Mouse (Mus musculus): ENCODE data around the gene Cryba4.

Gene Cryba4

DNA sequence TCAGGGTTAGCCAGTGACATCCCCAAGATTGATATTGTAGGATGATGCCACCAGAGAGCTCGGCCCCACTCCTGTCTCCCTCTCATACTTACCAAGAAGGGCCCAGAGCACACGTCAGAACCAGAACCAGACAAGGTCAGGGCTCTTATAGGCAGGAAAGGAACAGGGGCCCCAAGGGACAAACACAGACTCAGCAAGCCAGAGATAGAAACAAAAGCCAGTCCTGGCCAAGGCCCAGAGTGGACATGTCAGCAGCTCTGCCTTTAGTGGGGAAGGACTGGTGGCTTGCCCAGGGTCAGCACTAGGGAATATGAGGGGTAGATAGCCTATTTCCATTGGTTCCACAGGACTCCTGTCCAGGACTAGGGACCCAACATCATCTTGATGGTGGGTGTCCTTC is at the start of gene Cryba4:
Gene Cryba4 (minus strand): TSS at position 119 of the 400 bp plus-strand sequence.
- no peak for DNase-seq (ENCODE audit: low spot score)

DNA sequence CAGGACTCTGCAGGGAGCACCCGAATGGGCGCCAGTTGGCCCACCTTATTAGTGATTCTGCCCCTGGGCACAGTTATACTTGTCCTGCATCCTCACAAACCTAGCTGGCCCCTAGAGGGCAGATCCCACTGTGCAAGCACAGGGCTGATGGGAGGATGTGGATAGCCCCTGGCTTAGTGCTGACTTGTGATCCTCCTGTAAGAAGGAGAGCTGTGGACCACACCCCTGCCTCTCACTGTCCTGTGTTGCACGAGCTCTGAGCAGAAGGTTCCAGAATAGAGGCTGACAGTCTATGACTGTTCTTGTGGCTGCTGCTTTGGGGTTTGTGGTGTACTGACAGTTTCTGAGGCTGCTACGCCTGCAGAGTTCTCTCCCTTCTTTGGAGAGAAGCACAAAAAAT is 49.4 kb upstream of the Cryba4 start:
- DNase-seq (ENCODE audit: low spot score), result no peak

DNA sequence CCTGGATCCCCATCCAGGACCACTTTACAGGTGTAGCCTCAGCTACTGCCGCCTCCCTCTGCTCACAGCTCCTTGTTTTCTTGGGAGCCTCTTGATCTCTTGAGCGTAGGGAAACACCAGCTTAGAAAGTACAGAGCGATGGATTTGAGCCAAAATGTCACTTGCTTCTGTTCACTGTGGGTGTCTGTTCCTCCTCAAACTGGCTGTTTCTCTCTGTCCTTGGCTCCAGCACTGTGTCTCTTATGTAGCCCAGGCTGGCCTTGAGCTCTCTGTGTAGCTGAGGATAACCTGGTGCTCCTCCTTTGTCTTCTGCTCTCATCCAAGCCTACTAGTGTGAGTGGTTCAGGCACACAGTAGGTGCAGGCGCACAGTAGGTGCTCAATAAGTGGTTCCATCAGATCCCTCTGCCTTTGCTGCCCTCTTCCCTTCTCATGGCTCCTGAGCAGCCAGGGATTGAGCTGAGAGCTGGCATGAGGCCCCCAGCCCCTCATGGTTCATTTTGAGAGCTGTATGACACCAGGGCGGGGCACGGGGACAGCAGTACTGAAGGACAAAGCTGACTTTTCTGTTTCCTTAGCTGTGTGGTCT is 48.5 kb upstream of the Cryba4 start:
- no peak for DNase-seq (ENCODE audit: low spot score)

DNA sequence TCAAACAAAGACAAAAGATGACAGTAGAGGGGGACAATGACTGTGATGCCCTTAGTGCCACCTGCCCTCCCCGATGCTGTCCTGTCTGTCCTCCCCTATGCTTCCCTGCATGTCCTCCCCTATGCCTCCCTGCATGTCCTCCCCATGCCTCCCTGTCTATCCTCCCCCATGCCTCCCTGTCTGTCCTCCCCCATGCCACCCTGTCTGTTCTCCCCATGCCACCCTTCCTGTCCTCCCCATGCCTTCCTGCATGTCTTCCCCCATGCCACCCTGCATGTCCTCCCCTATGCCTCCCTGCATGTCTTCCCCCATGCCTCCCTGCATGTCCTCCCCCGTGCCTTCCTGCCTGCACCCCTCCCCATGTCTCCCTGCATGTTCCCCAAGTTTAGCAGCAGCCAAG is 47.8 kb upstream of the Cryba4 start:
- no peak for DNase-seq (ENCODE audit: low spot score)

DNA sequence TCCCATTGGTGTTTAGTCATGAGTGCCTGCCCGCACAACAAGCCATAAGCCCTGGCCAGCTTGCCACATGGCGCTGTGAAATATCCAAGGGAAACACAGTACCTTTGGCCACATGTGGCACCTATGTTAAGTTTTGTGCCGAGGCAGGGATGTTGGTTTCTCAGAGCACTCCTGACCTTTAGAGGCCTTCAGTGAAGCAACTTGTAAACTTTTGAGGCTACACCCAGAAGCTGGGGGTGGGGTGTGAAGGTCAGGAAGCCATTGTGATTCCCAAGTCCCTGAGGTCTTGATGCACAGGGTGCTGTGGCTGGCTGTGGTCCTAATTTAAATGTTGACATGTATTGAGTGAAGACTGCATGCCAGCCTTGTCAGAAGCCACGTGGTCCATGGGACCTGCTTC is 47.1 kb upstream of the Cryba4 start:
- no peak for DNase-seq (ENCODE audit: low spot score)

DNA sequence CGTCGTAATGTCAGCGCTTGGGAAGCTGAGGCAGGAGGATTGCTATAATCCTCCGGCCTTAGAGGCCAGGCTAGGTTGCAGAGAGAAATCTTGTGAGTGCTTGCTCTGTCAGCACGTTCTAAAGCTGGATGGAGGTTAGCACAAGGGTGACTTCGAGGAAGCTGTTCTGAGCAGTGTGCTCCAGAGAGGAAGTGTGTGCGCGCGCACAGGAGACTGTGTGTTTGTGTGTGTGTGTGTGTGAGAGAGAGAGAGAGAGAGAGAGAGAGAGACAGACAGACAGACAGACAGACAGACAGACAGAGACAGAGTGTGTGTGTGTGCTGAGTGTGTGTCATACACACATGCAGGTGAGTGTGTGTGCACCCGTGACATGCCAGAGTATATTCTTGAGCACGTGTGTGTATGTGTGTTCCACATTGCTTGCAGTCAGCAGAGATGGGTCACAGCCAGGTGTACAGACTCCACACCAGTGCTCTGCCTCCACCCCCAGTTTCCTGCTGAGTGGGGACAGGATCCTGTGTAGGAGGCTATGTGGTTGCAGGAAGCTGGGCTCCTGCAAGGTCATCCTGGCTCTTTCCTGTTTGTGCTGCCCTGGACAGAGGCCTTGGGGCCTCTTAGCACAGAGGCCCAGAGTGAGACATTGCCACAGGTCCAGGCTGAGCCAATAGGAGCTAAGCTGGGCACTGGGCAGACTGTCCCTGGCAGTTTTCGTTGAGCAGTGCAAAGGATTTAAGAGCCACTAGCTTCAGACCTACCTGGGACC is 46.1 kb upstream of the Cryba4 start:
- no peak for DNase-seq (ENCODE audit: low spot score)

DNA sequence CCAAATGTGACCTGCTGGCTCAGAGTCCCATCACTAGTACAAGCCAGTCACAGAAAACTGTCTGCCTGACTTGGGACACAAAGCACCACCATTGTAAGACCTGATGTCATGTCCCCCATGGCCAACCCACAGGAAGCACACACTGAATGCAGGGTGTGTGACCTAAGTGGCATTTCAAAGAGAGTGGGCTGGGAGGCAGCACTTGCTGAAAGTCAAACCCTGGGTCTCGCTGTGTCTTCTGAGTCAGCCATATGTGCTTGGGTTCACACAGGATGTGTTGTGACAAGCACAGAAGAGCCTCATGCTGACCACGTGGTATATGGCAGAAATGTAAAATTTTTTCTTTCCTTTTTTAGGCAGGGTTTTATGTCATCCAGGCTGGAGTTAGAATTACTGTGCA is 44.9 kb upstream of the Cryba4 start:
- DNase-seq (ENCODE audit: low spot score), result no peak

DNA sequence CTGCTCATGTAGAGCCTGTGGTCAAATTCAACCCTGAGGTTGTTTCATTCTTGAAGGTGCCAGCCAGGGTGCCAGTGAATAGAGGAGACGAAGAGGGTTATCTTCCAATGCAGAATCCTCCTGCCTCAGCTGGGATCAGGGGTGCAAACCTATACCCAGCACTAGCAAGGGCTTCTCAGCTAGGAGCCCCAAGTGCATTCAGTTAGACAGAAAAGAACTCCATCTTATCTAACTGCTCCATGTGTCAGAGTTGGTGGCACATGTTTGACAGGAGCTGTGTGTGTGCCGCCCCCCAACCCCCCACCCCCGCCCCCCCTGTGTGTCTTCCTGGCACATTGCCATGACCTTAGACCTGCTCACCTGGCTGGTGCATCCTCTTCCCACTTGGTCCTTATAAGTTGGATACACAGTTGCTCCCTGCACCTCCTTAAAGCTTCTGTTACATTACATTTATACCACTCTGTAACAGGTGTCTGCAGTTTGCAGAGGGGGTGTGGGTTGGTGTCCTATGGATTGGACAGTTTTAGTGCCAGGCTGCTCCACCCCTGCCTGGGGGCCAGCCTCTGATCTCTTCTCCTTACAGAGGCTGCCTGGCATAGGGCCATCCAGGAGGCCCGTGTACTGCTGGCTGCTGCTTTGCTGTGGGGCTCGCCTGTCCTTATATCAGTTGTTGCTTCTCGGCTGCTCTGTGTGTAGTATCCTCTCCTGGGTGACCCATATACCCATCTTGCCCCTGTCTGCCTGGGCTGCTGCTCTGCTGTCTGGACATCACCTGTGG is 44.3 kb upstream of the Cryba4 start:
- no peak for DNase-seq (ENCODE audit: low spot score)

DNA sequence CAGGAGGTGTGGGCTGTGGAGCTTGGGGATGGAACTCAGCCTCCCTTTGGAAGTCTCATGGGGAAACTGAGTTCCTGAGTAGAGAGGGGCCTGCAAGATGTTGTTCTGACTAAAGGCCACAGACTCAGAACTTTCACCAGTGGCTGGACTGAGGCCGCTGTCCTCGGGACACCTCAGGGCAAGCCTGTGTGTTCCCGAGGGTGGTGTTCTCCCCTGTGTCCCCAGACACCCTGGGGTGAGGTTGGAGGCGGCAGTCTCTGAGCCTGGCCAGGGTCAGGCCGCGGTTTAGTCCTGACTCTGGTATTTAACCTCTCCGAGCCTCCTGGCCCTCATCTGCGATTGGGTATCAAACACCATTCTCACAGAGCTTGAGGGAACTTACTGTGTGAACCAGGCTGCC is 43.2 kb upstream of the Cryba4 start:
- no peak for DNase-seq (ENCODE audit: low spot score)

DNA sequence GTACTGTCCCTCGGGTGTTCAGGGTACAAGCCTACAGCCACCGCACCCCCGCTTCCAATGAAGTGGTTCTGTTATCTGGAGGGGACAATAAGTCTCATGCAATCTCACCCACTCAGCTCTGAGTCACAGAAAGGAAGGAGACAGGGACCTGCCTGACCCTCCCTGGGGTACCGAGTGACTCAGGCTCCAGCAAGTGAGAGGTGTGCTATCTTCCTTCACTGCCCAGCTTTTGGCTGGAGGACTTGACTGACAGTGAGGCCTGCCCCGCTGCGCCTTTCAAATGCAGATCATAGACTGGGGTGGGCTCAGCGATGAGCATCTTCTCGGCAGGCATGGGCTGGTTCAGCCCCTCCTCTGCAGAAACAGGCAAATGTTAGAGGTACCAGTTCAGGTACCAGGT is 42.8 kb upstream of the Cryba4 start:
- no peak for DNase-seq (ENCODE audit: low spot score)

DNA sequence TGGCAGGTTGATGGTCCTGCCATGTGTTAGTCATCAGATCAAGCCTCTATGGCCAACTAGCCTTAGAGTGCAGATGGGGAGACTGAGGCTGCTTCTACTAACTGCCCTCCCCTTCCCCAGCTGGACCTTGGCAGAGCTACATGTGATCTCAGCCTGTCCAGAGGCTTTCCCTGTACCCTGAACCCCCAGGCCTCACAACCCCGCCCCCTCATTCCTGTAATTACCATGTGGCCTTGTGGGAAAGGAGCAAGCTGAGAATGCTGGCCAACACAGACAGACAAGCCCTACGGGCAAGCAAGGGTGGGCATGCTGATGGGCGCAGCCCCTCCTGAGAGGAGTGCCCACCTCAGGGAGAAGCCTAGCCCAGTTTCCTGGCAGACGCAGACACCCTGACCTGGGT is 42.4 kb upstream of the Cryba4 start:
- no peak for DNase-seq (ENCODE audit: low spot score)

DNA sequence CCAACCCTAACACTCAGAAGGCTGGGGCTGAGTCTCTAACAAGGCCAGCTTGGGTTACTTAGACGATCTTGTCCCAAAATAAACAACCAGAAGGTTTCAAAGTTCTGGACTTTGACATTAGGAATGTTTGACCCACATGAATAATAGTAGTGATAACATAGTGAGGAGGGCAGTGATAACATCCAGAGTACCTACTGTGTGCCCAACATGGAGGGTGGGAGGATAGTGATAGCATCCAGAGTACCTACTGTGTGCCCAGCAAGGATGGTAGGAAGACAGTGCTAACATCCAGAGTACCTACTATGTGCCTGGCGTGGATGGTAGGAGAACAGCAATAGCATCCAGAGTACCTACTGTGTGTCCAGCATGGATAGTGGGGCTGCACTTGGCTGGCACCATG is 41.5 kb upstream of the Cryba4 start:
- DNase-seq (ENCODE audit: low spot score), result no peak

DNA sequence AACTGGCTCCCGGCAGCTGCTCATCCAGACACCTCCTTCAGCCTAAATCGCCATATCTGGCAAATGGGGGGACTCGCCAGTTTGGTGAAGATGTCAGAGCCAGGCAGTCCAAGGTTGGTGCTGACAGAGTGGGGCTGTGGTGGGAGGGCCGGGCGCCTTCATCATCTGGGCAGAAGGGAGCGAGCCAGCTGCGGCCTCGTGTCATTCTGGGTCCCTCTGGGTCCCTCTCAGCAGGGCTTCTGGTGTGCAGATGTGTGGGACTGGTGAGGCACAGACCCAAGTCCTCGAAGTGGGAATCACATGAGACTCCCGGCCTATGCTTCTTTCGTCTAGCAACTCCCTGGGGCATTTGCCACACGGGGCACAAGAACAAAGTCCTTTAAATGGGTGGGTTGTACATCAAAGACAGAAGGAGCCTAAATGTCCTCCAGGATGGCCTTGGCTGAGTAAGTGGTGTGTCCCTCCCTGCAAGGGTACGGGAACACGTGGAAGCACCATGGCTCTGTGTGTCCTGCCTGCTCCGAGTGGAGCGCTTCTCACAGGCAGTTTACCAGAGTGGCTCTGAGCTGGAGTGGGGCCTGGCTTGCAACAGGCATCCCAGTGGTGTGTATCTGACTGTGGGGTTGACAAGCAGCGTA is 40.1 kb upstream of the Cryba4 start:
- DNase-seq (ENCODE audit: low spot score), result no peak

DNA sequence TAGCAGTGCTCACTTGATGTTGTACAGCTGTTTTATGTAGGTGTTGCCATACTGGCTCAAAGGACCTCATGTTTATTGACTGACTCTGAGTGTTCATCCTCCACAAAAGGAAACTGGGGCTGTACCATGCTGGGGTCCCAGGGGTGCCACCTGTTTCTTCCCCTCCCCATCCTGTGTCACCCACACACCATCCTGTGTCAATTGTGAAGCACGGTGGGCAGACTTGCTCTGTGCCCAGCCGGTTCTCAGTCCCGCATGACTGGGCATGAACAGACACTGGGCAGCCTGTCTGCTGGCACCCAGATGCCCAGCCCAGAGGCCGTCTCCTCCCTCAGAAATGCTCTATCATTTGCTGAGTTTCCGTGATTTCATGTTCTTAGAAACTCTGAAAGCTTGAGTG is 39.5 kb upstream of the Cryba4 start:
- DNase-seq (ENCODE audit: low spot score), result no peak

DNA sequence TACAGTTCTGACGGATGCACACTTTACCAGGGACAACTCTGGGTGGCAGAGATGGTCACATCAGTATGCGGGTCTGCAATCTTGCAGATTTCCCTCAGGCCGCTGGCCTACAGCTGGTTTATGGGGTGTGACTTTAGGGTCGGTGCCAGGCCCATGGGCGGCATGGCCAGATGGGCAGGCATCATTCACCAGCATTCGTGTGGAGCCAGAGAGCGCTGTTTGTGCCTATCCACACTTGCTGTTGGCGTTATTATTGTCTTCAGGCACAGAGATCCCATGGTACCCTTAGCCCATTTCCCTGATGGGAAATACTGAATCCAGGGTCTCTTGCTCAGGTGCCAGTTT is 38.2 kb upstream of the Cryba4 start:
- DNase-seq (ENCODE audit: low spot score), result no peak

DNA sequence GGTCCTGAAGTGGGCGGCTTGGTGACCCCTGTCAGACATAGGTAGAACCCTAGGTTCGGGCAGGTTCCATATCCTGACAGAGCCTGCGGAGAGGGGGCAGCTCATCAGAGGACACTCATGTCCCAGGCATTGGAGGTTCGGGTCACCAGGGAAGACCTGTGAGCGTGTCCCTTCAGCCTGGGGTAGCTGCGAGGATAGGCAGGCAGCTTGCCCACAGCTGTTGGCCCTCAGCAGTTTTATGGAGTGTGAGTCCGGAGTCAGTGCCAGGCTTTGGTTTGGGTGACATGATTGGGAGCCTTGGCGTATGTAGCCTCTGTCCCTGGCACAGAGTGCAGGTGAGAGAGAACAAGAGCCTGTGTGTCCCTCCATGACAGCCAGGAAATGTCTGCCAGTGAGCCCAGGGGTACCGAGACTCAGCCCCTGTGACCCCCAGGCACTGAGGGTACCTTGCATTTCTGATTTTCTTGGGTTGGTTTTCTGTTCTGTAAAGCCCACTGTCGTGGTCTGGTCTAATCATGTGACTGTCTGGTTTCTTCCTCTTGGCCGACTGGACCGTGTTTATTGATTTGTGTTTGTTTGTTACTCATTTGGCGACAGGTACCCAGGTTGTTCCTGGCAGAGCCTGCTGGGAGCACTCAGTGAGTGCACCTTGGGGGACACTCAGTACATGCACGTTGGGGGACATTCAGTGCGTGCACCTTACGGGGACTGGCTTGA is 37.7 kb upstream of the Cryba4 start:
- DNase-seq (ENCODE audit: low spot score), result no peak

DNA sequence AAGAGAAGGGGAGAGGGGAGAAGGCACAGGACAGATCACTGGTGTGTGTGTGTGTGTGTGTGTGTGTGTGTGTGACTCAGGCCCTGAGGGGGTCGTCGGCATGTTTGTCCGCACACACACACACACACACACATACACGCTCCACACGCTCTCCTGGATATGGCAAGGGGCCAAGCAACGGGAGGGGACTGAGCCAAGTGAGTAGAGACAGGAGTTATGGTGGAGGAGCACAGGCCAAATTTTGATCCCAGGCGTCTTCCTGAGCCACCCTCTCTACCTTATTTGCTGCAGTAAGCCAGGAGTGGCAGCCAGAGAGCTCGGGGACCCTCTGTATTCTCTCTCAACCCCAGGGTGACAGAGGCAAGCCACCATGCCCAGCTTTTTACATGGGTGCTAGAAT is 36.9 kb upstream of the Cryba4 start:
- no peak for DNase-seq (ENCODE audit: low spot score)

DNA sequence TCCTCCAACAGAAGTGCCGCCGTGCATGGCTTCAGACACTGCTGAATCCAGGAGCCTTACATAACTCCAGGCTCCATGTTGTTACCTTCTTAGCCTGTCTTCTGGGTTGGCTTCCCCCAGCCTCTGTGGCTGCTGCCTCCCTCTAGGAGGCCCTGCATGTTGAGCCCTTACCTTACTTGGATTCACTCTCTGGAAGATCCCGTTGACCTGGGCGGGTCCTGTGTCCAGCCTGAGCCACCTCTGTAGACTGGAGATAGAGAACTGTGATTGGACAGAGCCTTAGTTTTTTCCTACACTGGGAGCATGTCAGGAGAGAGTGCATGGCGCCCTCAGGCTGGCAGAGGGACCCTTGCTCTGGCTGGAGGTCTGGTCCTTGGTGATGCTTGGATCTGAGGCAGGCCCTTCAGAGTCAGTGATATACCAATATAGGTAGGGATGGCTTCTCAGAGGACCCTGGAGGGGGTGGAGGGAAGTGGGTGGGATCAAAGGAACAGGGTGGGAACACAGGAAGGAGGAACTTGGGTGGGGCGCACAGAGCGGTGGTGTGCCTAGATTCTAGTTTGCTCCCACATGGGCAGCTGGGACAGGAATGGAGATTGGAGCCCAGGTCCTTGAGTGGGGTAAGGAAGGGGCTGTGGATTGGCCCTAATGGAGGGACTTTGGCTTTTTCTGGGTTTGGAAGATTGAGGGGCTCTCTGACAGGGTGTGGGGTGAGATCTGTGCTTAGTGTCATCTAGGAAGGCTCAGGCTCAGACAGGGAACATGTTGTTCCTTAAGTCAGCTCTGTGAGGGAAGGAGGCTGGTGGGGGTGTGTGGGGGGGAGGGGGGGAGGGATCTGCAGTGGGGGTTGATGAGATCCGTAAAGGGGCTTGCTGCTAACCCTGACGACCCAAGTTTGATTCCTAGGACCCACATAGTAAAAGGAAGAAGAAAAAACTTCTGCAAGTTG is 36.1 kb upstream of the Cryba4 start:
- DNase-seq (ENCODE audit: low spot score), result no peak

DNA sequence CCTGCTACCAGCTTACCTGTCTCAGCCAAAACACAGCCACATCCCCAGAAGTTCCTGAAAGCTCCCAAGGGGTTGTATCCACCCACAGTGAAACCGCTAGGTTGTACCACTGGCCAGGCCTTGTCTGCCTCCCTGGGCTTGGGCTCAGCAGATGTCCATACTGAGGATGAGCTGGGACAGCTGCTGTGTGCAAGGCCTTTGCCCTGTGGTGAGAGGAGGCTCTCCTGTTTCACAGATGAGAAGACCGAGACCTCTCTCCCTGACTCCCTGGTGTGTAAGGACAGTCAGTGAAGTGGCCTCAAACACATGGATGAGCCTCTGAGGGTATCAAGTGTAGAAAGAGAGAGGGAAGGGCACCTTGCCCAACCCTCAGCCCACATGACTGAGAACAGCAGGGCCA is 35.3 kb upstream of the Cryba4 start:
- DNase-seq (ENCODE audit: low spot score), result no peak

DNA sequence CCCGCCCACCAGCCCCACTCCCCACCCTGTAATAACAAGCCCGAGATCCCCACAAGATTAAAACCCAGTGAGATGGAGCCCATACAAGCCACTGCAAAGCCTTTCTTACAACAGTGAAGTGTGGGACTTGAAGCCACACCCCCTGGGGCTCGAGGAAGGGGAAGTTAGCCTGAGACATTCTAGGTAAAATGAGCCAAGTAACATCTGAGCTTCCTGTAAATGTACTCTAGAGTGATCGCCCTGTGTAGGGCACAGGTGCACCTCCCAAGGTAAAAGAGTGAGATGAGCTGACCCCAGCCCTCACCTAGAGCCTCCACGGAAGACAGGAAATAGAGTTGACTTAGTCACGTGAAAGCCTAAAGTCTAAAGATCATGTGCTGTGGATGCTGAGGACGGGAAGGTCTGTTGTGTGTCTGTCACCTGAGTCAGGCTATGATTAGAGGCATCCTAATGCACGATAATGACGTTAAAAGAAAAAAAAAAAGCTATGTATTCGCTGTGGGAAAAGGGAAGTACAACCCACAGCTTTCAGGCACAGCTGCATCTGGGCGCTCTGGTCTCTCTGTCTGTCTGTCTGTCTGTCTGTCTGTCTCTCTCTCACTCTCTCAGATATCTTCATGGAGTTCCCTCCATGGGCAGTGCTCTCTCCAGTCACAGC is 34.8 kb upstream of the Cryba4 start:
- no peak for DNase-seq (ENCODE audit: low spot score)

DNA sequence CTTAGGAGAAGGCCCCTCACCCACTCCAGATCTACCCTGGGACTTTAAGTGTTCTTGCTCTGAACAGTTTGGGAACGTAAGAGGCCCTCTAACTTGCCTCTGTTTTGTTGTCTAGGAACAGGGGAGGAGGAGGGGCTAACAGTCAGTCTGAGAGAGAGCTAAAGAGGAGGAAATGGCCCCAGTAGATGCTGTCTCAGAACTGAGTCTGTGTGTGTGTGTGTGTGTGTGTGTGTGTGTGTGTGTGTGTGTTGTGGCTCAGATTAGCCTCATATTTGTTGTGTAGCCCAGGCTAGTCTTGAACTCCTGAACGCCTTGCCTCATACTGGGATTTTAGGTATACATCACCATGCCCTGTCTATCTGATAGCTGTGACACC is 34.3 kb upstream of the Cryba4 start:
- DNase-seq (ENCODE audit: low spot score), result no peak
